Mouse (Mus musculus): ENCODE measurements around the gene Arl6ip4. TPM values are rescaled to one million over a fixed set of nuclear protein-coding genes. Genes with fewer than 3 reads are reported as not detected.

Arl6ip4 gene
- total and polyA plus RNA-seq, 2 experiments: 19.3 to 23.6 TPM

DNA sequence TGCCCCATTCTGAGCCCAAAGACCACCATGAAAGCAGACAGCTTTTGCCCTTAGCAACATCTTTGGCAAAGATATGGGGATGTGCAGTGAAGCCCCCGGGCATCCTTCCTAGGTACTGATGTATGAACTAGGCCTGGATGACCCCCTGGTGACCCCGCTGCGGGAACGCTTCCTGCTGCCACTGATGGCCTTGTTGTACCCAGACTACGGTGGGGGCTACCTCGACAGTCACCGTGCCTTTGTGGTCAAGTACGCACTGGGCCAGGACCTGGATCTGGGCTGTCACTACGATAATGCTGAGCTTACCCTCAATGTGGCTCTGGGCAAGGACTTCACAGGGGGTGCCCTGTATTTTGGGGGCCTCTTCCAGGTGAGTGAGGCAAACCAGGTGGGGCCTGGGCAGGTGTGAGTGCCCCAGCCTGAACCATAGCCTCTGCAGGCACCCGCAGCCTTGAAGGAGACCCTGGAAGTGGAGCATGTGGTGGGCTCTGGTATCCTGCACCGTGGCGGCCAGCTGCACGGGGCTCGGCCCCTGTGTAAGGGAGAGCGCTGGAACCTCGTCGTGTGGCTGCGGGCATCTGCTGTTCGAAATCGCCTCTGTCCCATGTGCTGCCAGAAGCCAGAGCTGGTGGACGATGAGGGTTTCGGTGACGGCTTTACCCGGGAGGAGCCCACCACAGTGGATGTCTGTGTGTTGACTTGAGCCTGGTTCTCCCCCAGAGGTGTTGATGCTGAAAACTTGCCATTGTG, 1.4 kb upstream of the Arl6ip4 start:
- H3K4me1 ChIP-seq (ENCODE audit: control insufficient read depth, insufficient read depth, low read length): peaks cover 13% of the 10 kb centered on the region
- DNase-seq (ENCODE audit: extremely low read depth, low read depth, low spot score): no peak
- H3K4me3 ChIP-seq (ENCODE audit: insufficient read depth, low read depth, low read length): no peak overlapping the region
- no peak overlapping the region for H3K27ac ChIP-seq (replicated peaks; ENCODE audit: insufficient read depth, low read depth, low read length)
- peaks cover 4% of the 10 kb centered on the region; the same call in 1 of the 2 replicates for H3K79me2 ChIP-seq (ENCODE audit: control insufficient read depth, insufficient read depth, low read length)
- WGBS: 94% methylated on average over 24 of the region's 24 CpGs
- H3K36me3 ChIP-seq (ENCODE audit: control insufficient read depth, insufficient read depth, low read length): no peaks in the 10 kb centered on the region
- H3K9ac ChIP-seq (ENCODE audit: low read depth, low read length): no peak overlapping the region
- TF ChIP-seq POLR2A (IDR thresholded peaks at IDR 0.05; ENCODE audit: extremely low read depth, insufficient read depth, low read length): no peak
- TF ChIP-seq CTCF (IDR thresholded peaks at IDR 0.05; ENCODE audit: low read depth, low read length): no peak
- no peaks in the 10 kb centered on the region for H3K27me3 ChIP-seq (ENCODE audit: control insufficient read depth, insufficient read depth, low read length)

DNA sequence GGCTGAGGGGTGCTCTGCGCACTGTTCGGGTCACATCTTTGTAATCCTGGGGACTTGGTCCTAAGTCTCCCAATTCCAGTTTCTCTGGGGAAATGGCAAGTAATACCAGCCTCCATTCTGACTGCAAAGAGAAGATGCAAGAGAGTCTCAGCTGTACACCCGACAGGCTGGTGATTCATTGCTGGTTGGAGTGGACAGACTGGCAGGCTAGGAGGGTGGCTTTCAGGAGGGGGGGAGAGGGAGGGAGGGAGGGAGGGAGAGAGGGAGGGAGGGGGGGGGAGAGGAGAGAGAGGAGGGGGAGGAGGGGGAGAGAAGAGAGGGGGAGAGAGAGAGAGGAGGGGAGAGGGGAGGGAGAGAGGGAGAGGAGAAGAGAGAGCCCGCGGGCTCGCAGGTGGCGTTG, 358 bp upstream of the Arl6ip4 start:
- H3K9ac ChIP-seq (ENCODE audit: low read depth, low read length): peak overlapping the region; percentile 64
- 26% methylated on average over 7 of the region's 7 CpGs for WGBS
- no peak for DNase-seq (ENCODE audit: extremely low read depth, low read depth, low spot score)
- H3K79me2 ChIP-seq (ENCODE audit: control insufficient read depth, insufficient read depth, low read length): peaks cover 4% of the 10 kb centered on the region; the same call in 1 of the 2 replicates
- peaks cover 13% of the 10 kb centered on the region for H3K4me1 ChIP-seq (ENCODE audit: control insufficient read depth, insufficient read depth, low read length)
- peak overlapping the region; percentile 97; the same call in 1 of the 2 replicates for H3K4me3 ChIP-seq (ENCODE audit: insufficient read depth, low read depth, low read length)
- no peaks in the 10 kb centered on the region for H3K36me3 ChIP-seq (ENCODE audit: control insufficient read depth, insufficient read depth, low read length)
- H3K27ac ChIP-seq (replicated peaks; ENCODE audit: insufficient read depth, low read depth, low read length): no peak overlapping the region
- TF ChIP-seq POLR2A (IDR thresholded peaks at IDR 0.05; ENCODE audit: extremely low read depth, insufficient read depth, low read length) (no peak), CTCF (IDR thresholded peaks at IDR 0.05; ENCODE audit: low read depth, low read length) (no peak)
- H3K27me3 ChIP-seq (ENCODE audit: control insufficient read depth, insufficient read depth, low read length): no peaks in the 10 kb centered on the region

DNA sequence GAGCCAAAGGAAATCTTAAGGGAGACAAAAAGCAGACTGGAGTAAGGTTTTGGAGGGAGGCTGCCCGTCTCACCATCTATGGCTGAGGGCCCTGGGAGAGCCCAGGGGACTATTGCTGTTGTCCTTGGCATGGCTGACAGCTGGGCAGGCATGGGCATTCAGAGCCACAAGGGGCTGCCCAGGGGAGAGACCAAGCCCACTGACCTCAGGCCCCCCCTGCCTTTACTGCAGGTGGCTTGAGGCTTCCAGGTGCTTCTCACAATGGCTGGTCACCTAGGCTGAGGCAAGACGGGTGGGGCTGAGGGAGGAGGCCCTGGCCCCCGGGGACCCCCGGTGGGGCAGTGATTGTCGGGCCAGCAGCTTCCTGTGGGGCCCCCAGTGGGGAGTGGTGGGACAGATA, 3.3 kb downstream of the Arl6ip4 start:
- no peaks in the 10 kb centered on the region for H3K36me3 ChIP-seq (ENCODE audit: control insufficient read depth, insufficient read depth, low read length)
- peaks cover 4% of the 10 kb centered on the region; the same call in 1 of the 2 replicates for H3K79me2 ChIP-seq (ENCODE audit: control insufficient read depth, insufficient read depth, low read length)
- TF ChIP-seq CTCF (IDR thresholded peaks at IDR 0.05; ENCODE audit: low read depth, low read length): no peak
- no peak for TF ChIP-seq POLR2A (IDR thresholded peaks at IDR 0.05; ENCODE audit: extremely low read depth, insufficient read depth, low read length)
- no peak overlapping the region for H3K4me3 ChIP-seq (ENCODE audit: insufficient read depth, low read depth, low read length)
- no peaks in the 10 kb centered on the region for H3K27me3 ChIP-seq (ENCODE audit: control insufficient read depth, insufficient read depth, low read length)
- H3K4me1 ChIP-seq (ENCODE audit: control insufficient read depth, insufficient read depth, low read length): peaks cover 7% of the 10 kb centered on the region
- no peak for DNase-seq (ENCODE audit: extremely low read depth, low read depth, low spot score)
- 76% methylated on average over 5 of the region's 5 CpGs for WGBS
- H3K27ac ChIP-seq (replicated peaks; ENCODE audit: insufficient read depth, low read depth, low read length): no peak overlapping the region
- no peak overlapping the region for H3K9ac ChIP-seq (ENCODE audit: low read depth, low read length)

DNA sequence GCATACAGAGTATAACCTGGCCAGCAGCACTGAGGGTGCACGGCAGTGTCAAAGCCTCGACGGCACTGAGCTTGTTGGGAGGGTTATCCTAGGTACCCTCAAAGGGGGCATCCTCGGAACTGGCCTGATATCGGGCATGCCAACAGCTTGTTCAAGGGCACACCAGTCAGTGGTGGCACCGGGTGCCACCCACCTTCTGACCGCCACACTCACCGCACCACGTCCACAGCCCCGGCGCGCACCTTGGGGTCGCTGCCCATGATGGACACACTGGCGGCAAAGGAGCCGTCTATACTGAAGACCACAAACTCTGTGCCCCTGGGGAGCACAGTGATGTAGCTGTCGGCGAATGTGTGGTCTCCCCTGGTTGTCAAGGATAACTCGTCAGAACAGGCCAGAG, 6.5 kb downstream of the Arl6ip4 start:
- Histone ChIP-seq H3K27me3 (ENCODE audit: control insufficient read depth, insufficient read depth, low read length) (no peaks in the 10 kb centered on the region), H3K36me3 (ENCODE audit: control insufficient read depth, insufficient read depth, low read length) (0 out of 2 replicates have a peak, but pooled peaks cover 2% of the 10 kb centered on the region), H3K4me3 (ENCODE audit: insufficient read depth, low read depth, low read length) (no peak overlapping the region), H3K9ac (ENCODE audit: low read depth, low read length) (no peak overlapping the region), H3K27ac (replicated peaks; ENCODE audit: insufficient read depth, low read depth, low read length) (no peak overlapping the region), H3K79me2 (ENCODE audit: control insufficient read depth, insufficient read depth, low read length) (no peaks in the 10 kb centered on the region), H3K4me1 (ENCODE audit: control insufficient read depth, insufficient read depth, low read length) (no peaks in the 10 kb centered on the region; the same call in 1 of the 2 replicates)
- TF ChIP-seq CTCF (IDR thresholded peaks at IDR 0.05; ENCODE audit: low read depth, low read length) (no peak), POLR2A (IDR thresholded peaks at IDR 0.05; ENCODE audit: extremely low read depth, insufficient read depth, low read length) (no peak)
- no peak for DNase-seq (ENCODE audit: extremely low read depth, low read depth, low spot score)
- 94% methylated on average over 18 of the region's 18 CpGs for WGBS

DNA sequence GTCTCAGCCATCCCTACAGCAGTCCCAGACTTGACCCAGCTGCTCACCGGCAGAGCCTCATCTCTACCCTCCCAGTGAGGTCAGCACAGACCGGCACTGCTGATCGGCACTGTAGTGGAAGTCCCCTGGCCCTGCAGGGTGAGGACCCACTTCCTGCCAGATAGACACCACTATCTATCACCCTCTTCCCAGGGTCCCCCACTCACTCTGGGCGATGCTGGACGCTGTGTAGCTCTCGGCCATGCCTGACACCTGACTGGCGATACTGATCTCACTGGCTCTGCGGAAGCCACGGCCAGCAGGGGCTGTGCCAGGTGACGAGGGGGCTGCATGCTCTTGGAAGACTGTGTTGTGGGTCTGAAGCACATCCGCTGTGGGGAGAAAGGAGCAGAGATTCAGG, 9.2 kb downstream of the Arl6ip4 start:
- 91% methylated on average over 11 of the region's 11 CpGs for WGBS
- Histone ChIP-seq H3K27ac (replicated peaks; ENCODE audit: insufficient read depth, low read depth, low read length) (no peak overlapping the region), H3K36me3 (ENCODE audit: control insufficient read depth, insufficient read depth, low read length) (peaks cover 4% of the 10 kb centered on the region; the same call in 1 of the 2 replicates), H3K9ac (ENCODE audit: low read depth, low read length) (no peak overlapping the region), H3K27me3 (ENCODE audit: control insufficient read depth, insufficient read depth, low read length) (no peaks in the 10 kb centered on the region), H3K79me2 (ENCODE audit: control insufficient read depth, insufficient read depth, low read length) (no peaks in the 10 kb centered on the region), H3K4me3 (ENCODE audit: insufficient read depth, low read depth, low read length) (no peak overlapping the region), H3K4me1 (ENCODE audit: control insufficient read depth, insufficient read depth, low read length) (no peaks in the 10 kb centered on the region)
- TF ChIP-seq CTCF (IDR thresholded peaks at IDR 0.05; ENCODE audit: low read depth, low read length) (no peak), POLR2A (IDR thresholded peaks at IDR 0.05; ENCODE audit: extremely low read depth, insufficient read depth, low read length) (no peak)
- no peak for DNase-seq (ENCODE audit: extremely low read depth, low read depth, low spot score)

DNA sequence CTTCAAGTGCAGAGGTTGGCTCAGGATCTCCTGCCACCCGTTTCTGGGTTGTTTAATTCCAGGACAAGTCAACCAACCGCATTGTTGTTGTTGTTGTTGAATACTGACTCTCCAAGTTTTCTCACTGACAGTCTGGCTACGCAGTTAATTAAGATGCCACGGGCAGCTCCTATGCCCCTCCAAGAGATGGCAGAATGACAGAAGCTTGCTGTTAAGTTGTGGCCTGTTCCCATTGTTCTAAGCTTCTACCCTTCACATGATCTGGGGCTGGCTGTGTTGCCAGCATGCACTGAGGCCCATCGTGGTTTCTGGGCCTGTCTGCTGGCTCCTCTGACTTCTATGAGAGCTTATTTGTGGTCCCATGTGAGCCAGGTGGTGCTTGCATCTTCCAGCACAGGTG, 18.4 kb downstream of the Arl6ip4 start:
- TF ChIP-seq CTCF (IDR thresholded peaks at IDR 0.05; ENCODE audit: low read depth, low read length) (no peak), POLR2A (IDR thresholded peaks at IDR 0.05; ENCODE audit: extremely low read depth, insufficient read depth, low read length) (no peak)
- Histone ChIP-seq H3K4me3 (ENCODE audit: insufficient read depth, low read depth, low read length) (no peak overlapping the region), H3K27me3 (ENCODE audit: control insufficient read depth, insufficient read depth, low read length) (no peaks in the 10 kb centered on the region), H3K79me2 (ENCODE audit: control insufficient read depth, insufficient read depth, low read length) (no peaks in the 10 kb centered on the region), H3K4me1 (ENCODE audit: control insufficient read depth, insufficient read depth, low read length) (no peaks in the 10 kb centered on the region), H3K27ac (replicated peaks; ENCODE audit: insufficient read depth, low read depth, low read length) (no peak overlapping the region), H3K9ac (ENCODE audit: low read depth, low read length) (no peak overlapping the region), H3K36me3 (ENCODE audit: control insufficient read depth, insufficient read depth, low read length) (peaks cover 2% of the 10 kb centered on the region; the same call in 1 of the 2 replicates)
- WGBS: 92% methylated on average over 5 of the region's 5 CpGs
- DNase-seq (ENCODE audit: extremely low read depth, low read depth, low spot score): no peak

Measured in liver, adult 2 months (tissue).